Mouse (Mus musculus): ENCODE measurements around the gene Tns1. TPM values are rescaled to one million over a fixed set of nuclear protein-coding genes. Genes with fewer than 3 reads are reported as not detected.

Tns1 gene
- polyA plus RNA-seq, 1 experiment, result 111 TPM

DNA sequence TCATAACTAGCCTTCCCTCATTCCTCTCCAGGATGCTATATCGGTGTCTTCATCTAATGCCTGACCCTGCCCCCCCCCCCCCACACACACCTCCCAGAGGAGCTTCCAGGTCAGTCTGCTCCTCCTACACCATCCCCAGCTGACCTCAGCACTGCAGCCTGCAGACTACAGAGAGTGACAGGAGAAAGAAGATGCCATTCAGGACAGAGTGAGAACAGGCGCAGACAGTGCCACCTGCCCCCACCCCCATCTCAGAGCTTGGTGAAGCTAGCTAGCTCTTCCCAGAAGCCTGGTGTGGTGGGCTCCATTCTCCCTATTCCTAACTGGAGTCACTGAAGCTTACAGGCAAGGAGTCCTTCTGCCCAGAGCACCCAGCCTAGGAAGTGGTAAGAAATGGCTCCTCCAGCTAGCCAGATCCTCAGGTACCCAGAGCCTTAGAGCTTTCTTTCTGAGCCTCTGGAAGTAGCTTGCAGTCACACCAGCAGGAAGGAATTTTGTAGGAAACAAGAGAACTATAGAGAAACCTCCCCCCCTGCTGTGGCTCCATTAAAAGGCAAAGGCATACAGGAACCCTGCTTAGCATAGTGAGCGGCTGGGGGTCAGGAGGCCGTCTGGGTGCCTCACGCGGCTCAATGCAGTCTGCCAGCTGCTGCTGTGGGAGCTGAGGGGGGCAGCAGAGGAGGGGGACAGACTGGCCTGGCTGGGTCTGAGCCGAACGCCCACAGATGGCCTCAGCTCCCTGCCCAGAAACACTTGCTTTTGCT is 13.1 kb downstream of the Tns1 start:
- TF ChIP-seq MYOD1 (IDR thresholded peaks at IDR 0.05; ENCODE audit: control insufficient read depth in 1 of 3, insufficient read length in 2 of 3, low read depth in 2 of 3) (peak in 2 of 3 experiments; percentile 23 to 24), MYOG (IDR thresholded peaks at IDR 0.05; ENCODE audit: control insufficient read depth in 1 of 3, insufficient read depth in 1 of 3, insufficient read length in 2 of 3, low read depth in 2 of 3) (peak in 1 of 3 experiments; percentile 34), SRF (IDR thresholded peaks at IDR 0.05; ENCODE audit: control insufficient read depth, insufficient read length, low read depth) (no peak)
- Histone ChIP-seq H3K79me2 (ENCODE audit: control insufficient read depth, insufficient read depth) (no peaks in the 10 kb centered on the region), H3K4me2 (ENCODE audit: low read depth) (peak overlapping the region; percentile 1), H3K36me3 (ENCODE audit: control insufficient read depth, insufficient read depth) (no peaks in the 10 kb centered on the region), H3ac (ENCODE audit: control insufficient read depth, insufficient read length) (no peak overlapping the region), H3K4me3 (no peak overlapping the region), H3K27me3 (ENCODE audit: control insufficient read depth, insufficient read depth, insufficient read length) (no peaks in the 10 kb centered on the region)

DNA sequence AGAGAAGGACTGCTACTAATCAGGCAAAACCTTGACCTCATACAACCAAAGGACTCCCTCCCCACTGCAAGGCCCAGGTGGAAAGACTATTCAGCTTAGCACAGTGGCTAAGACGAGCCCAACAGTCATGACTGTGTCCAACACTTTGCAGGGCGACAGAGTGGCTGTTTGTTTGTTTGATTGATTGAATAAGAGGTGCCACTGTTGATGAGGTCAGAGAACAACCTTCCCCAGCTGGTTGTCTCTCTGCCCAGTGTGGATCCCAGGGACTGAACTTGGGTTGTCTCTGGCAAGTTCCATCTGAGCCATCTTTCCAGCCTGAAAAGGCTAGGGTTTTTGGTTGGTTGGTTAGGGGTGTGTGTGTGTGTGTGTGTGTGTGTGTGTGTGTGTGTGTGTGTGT is 14.6 kb downstream of the Tns1 start:
- no peaks in the 10 kb centered on the region for H3K36me3 ChIP-seq (ENCODE audit: control insufficient read depth, insufficient read depth)
- H3ac ChIP-seq (ENCODE audit: control insufficient read depth, insufficient read length), result no peak overlapping the region
- TF ChIP-seq TCF3 (IDR thresholded peaks at IDR 0.05; ENCODE audit: insufficient read length, low read depth), result no peak
- TF ChIP-seq MYOD1 (IDR thresholded peaks at IDR 0.05; ENCODE audit: control insufficient read depth in 1 of 3, insufficient read length in 2 of 3, low read depth in 2 of 3), result no peak
- no peak for TF ChIP-seq POLR2AphosphoS2 (IDR thresholded peaks at IDR 0.05; ENCODE audit: insufficient read length, low read depth)
- TF ChIP-seq TCF12 (IDR thresholded peaks at IDR 0.05; ENCODE audit: insufficient read depth, poor library complexity, severe bottlenecking), result no peak
- TF ChIP-seq REST (IDR thresholded peaks at IDR 0.05; ENCODE audit: insufficient read depth, insufficient read length), result no peak
- peaks cover 2% of the 10 kb centered on the region for H3K27me3 ChIP-seq (ENCODE audit: control insufficient read depth, insufficient read depth, insufficient read length)
- no peaks in the 10 kb centered on the region for H3K79me2 ChIP-seq (ENCODE audit: control insufficient read depth, insufficient read depth)
- H3K4me3 ChIP-seq, result no peak overlapping the region
- H3K4me2 ChIP-seq (ENCODE audit: low read depth), result no peak overlapping the region

DNA sequence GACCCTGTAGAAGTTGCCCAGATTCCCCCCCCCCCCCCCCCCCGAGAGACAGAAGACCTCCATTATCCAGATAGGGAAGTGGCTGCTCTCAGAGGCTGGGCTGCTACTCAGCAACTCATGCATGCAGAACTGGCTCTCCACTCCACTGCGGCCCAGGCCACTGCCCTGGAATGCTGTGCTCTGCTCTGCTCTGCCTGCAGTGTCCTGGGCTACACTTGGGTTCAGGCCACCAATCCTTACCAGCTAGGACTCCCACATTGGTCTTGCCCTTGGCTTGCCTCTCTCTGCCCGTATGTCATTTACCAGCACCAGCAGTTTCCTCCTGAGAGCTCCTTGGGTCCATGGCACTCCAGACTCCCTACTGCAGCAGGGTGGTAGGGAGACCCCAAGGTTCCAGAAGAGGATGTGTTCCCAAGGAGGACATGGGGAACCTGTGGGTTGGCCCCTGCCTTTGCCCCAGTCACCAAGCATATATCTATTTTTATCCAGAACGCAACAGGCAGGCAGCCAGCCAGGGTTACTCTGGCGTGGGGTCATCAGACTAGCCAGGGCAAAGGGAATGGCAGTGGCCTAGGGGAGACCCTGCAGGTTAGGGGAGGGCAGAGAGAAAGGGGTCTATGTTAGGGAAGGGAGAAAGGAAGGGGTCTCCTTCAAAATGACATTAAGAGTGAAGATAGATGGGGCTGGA is 16.2 kb downstream of the Tns1 start:
- peaks cover 5% of the 10 kb centered on the region for H3K27me3 ChIP-seq (ENCODE audit: control insufficient read depth, insufficient read depth, insufficient read length)
- H3K4me2 ChIP-seq (ENCODE audit: low read depth), result no peak overlapping the region
- no peak overlapping the region for H3ac ChIP-seq (ENCODE audit: control insufficient read depth, insufficient read length)
- no peaks in the 10 kb centered on the region for H3K79me2 ChIP-seq (ENCODE audit: control insufficient read depth, insufficient read depth)
- no peak overlapping the region for H3K4me3 ChIP-seq
- H3K36me3 ChIP-seq (ENCODE audit: control insufficient read depth, insufficient read depth), result no peaks in the 10 kb centered on the region
- no peak for TF ChIP-seq USF1 (IDR thresholded peaks at IDR 0.05; ENCODE audit: low read depth)
- no peak for TF ChIP-seq TCF12 (IDR thresholded peaks at IDR 0.05; ENCODE audit: insufficient read depth, poor library complexity, severe bottlenecking)
- no peak for TF ChIP-seq POLR2AphosphoS2 (IDR thresholded peaks at IDR 0.05; ENCODE audit: insufficient read length, low read depth)
- no peak for TF ChIP-seq E2F4 (IDR thresholded peaks at IDR 0.05; ENCODE audit: insufficient read depth)
- TF ChIP-seq SRF (IDR thresholded peaks at IDR 0.05; ENCODE audit: control insufficient read depth, insufficient read length, low read depth), result no peak
- no peak for TF ChIP-seq MYOG (IDR thresholded peaks at IDR 0.05; ENCODE audit: control insufficient read depth in 1 of 3, insufficient read depth in 1 of 3, insufficient read length in 2 of 3, low read depth in 2 of 3)
- TF ChIP-seq MAX (IDR thresholded peaks at IDR 0.05; ENCODE audit: low read depth), result no peak

DNA sequence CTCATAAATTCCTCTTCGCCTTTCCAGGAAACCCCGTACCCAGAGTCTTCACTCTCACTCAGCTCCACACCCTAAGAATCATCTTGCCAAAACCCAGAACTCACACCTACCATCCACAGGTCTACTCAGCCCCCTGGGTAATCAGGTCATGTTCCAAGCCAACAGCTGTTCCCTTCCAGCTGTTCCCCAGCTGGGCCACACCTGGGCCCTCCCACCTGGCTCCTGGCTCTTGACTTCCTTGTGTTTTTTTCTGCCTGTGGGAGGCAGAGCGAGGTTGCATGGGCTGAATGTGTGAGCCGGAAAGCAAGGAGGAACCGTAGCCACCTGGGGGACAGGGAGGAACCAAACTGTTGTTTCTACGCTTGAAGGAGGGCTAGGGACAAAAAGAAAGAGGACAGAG is 18.0 kb downstream of the Tns1 start:
- Histone ChIP-seq H3ac (ENCODE audit: control insufficient read depth, insufficient read length) (no peak overlapping the region), H3K79me2 (ENCODE audit: control insufficient read depth, insufficient read depth) (no peaks in the 10 kb centered on the region), H3K4me2 (ENCODE audit: low read depth) (no peak overlapping the region), H3K27me3 (ENCODE audit: control insufficient read depth, insufficient read depth, insufficient read length) (peaks cover 5% of the 10 kb centered on the region), H3K4me3 (no peak overlapping the region), H3K36me3 (ENCODE audit: control insufficient read depth, insufficient read depth) (no peaks in the 10 kb centered on the region)
- no peak for TF ChIP-seq MYOG (IDR thresholded peaks at IDR 0.05; ENCODE audit: control insufficient read depth in 1 of 3, insufficient read depth in 1 of 3, insufficient read length in 2 of 3, low read depth in 2 of 3)
- no peak for TF ChIP-seq MAX (IDR thresholded peaks at IDR 0.05; ENCODE audit: low read depth)
- no peak for TF ChIP-seq POLR2A (IDR thresholded peaks at IDR 0.05; ENCODE audit: insufficient read length, low read depth)
- TF ChIP-seq REST (IDR thresholded peaks at IDR 0.05; ENCODE audit: insufficient read depth, insufficient read length), result no peak
- no peak for TF ChIP-seq TCF3 (IDR thresholded peaks at IDR 0.05; ENCODE audit: insufficient read length, low read depth)
- TF ChIP-seq POLR2AphosphoS2 (IDR thresholded peaks at IDR 0.05; ENCODE audit: insufficient read length, low read depth), result no peak
- TF ChIP-seq SRF (IDR thresholded peaks at IDR 0.05; ENCODE audit: control insufficient read depth, insufficient read length, low read depth), result no peak

DNA sequence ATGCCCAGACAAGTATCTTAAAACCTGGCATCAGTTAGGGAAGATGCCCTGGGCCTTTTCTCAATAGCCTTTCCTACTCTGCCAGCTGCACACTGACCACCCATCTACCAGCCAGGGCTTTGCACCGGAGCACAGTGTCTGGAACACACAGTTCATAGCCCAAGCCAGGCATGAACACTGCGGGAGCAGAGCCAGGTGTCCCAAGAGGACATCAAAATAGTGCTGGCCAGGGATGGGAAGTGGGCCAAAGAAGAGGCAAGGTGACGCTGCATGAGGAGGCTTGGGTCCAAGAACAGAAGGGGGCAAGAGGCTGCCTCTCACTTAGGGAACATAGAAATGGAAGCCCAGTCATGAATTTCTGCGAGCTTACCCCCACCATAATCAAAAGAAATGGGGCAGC is 18.6 kb downstream of the Tns1 start:
- Histone ChIP-seq H3K4me2 (ENCODE audit: low read depth) (no peak overlapping the region), H3K79me2 (ENCODE audit: control insufficient read depth, insufficient read depth) (no peaks in the 10 kb centered on the region), H3ac (ENCODE audit: control insufficient read depth, insufficient read length) (no peak overlapping the region), H3K36me3 (ENCODE audit: control insufficient read depth, insufficient read depth) (no peaks in the 10 kb centered on the region), H3K27me3 (ENCODE audit: control insufficient read depth, insufficient read depth, insufficient read length) (peaks cover 5% of the 10 kb centered on the region), H3K4me3 (no peak overlapping the region)
- TF ChIP-seq TCF3 (IDR thresholded peaks at IDR 0.05; ENCODE audit: insufficient read length, low read depth) (no peak), MAX (IDR thresholded peaks at IDR 0.05; ENCODE audit: low read depth) (no peak), POLR2AphosphoS2 (IDR thresholded peaks at IDR 0.05; ENCODE audit: insufficient read length, low read depth) (no peak), CEBPB (IDR thresholded peaks at IDR 0.05; ENCODE audit: insufficient read depth, poor library complexity, severe bottlenecking) (no peak), MYOD1 (IDR thresholded peaks at IDR 0.05; ENCODE audit: control insufficient read depth in 1 of 3, insufficient read length in 2 of 3, low read depth in 2 of 3) (no peak), POLR2A (IDR thresholded peaks at IDR 0.05; ENCODE audit: insufficient read length, low read depth) (no peak), E2F4 (IDR thresholded peaks at IDR 0.05; ENCODE audit: insufficient read depth) (no peak)
